Mouse (Mus musculus): ENCODE measurements around the gene F830045P16Rik. TPM values are rescaled to one million over a fixed set of nuclear protein-coding genes. Genes with fewer than 3 reads are reported as not detected.

Gene F830045P16Rik
- total RNA-seq (2021): under 1 TPM; 0.20 to 0.35 TPM

DNA sequence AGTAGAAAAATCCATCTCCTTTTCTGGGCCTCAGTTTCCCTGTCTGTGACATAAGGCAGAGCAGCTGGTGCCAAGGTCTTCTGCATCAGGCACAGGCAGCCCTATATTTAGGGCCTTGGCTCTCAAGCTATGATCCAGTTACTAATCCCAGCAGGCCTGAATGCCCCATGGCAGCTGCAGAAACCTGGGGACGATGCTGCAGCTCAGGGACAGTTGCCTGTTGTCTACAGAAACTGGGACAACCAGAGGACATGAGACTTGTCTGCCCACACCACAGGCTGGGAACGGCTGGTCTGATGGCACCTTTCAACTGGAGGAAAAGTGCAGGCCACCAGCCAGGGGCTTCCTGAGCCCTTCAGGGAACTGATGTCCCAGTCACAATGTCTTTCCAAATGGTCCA lies at the start of gene F830045P16Rik:
Gene F830045P16Rik, minus strand, starts transcription at position 226 of the 400 bp plus-strand sequence.
- DNase-seq: no peak

DNA sequence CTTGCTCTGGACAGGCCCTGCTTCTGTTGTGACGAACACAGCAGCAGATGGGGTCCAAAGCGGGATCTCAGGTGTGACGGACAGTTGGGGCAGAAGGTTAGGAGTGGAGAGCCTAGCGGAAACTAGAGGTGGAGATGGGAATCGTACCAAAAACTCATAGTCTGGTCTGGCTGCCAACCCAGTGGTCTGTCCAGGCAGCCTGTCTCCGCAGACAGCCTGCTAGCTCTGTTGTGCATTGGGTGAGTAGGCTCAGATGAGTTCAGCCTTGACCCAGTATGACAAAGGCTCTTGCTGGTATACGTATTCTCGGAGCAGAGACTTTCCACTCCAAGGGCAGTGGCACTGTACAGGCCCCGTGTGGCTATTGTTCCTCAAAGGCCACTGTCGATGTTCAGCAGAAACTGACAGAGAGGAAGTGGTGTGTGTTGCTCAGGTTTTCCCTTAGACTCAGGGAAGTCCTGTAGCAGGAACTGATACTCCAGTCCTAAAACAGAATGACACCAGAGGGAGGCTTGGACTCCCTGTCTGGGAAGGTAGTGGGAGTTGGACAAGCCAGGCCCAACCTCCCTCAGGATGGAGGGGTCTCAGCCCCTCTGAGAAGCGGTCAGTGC lies 49.6 kb upstream of the F830045P16Rik start:
- no peak for DNase-seq

DNA sequence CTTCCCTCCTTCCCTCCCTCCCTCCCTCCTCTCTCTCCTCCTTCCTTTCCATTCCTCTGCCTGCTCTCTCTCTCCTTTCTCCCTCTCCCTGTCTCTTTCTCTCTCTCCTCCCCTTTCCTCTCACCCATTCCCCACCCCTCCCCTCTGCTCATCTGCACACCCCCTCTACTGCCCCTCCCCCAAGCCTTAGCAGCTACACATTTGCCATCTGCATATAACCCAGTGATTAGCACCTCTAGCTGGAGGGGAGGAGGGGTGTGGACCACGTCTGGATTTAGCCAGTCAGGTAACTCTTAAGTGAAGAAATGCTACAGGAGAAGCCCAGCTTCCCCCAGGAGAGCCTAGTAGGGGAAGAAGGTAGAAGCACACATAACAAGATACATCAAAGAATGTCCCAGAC lies 48.5 kb upstream of the F830045P16Rik start:
- DNase-seq: no peak

DNA sequence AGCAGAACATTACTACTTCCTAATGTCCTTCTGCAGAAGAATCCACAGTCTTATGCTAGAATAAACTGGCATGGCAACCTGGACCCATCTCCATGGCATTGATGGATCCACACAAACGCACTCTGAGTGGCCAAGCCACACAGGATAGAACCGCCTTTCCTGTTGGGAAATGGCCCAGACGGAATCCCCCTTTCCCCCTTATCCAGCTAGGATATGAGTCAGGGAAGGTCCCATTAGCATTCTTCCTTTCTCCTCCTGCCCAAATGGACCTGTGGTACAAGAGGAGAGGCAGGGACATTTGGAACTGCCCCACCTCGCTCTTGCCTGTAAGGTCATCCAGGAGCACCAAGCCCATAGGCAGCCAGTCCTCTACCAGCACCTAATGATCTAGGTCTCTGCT lies 45.9 kb upstream of the F830045P16Rik start:
- no peak for DNase-seq

DNA sequence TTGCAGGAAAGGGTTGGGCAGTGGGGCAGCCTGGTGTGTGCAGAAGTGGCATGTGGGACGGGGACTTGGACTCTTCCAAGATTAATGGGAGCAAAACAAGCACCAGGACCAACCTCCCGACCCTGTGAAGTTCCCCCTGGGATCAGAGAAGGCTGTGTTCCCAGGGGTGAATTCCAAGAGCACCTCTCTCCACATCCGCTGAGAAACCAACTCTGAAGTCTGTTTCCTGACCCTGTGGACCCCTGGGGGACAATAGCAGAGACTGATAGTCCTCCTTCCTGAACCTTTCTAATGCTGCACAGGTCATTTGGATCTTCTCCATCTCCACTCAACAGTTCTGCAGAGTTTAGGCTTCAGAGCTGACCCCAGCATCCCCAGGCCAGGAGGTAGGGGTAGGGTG lies 45.4 kb upstream of the F830045P16Rik start:
- DNase-seq: no peak

DNA sequence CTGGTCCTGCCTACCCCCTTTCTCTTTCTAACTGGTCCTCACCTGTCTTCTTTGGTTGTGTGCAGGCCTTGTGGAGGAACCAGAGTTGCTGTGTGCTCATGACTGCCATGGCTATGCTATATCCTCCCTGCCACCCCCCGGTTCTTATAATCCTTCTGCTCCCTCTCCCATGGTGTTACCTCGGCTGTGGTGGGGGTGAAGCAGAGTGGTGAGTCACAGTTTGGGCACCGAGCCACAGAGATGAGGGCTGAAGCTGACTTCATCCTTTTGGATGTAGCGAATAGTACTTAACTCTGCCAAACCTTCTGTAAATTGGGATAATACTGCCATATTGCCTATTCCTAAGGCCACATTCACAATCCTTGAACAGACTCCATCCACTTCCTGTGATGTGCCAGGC lies 44.3 kb upstream of the F830045P16Rik start:
- peak in 1 of 2 experiments; percentile 68 for DNase-seq

- DNase-seq: peak; percentile 36 to 61
These were observed 40.4 kb upstream of the F830045P16Rik start for GRCm38 (mm10) chr2:129576611-129577447.

- no peak for DNase-seq
These were observed 38.7 kb upstream of the F830045P16Rik start for GRCm38 (mm10) chr2:129575113-129575512.

DNA sequence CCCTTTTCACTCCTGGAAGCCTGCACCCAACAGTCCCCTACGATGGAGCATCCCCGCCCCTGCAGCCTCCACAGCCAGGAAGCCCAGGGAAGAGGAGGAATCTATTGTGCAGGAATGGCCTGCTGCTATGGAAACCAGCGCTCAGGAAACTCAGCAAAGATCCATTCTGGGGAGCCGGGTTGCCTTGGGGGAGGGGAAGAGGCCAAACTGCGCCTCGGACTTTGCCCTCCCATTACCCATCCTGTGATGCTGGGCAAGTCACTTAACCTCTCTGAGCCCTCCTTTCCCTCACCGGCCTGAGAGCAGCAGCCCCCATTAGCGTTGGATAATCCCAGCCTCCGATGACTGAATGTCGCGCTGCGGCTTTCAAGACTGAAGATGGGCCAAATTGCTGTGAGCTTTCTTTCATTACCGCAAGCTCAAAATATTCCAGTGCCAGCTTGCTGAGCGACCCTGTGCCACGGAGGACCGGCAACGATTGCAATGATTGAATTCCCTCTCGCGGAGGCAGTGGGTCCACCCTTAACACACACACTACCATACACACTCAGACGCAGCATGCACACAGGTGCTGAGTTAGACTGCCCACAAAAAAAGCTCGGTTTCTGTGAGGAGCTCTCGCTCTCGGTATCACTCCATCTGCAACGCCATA lies 38.1 kb upstream of the F830045P16Rik start:
- peak; percentile 78 to 81 for DNase-seq

- no peak for DNase-seq
These were observed 37.4 kb upstream of the F830045P16Rik start for GRCm38 (mm10) chr2:129573701-129574273.

GRCm38 (mm10) chr2:129569556-129569955 lies 33.2 kb upstream of the F830045P16Rik start:
- DNase-seq: no peak

DNA sequence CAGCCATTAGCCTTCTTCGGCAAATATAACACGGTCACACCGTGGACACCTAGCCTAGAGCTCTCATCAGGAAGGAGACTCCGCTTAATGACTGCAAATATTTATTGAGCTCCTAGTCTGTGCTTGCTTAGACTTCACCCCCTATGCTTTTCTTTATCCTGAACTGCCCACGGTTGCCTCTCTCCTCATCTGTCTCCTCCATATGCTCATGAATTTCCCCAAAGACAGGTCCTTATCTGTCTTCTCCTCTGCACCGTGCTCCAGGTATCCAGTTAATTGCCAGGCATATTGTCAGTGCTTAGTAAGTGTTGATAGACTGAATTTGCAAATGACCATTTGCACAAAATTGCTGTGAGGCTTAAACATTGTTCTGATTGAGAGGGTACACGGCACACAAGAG lies 32.7 kb upstream of the F830045P16Rik start:
- DNase-seq: no peak

- DNase-seq: no peak
These were observed 27.7 kb upstream of the F830045P16Rik start for GRCm38 (mm10) chr2:129563944-129564709.

GRCm38 (mm10) chr2:129561796-129562195 lies 25.4 kb upstream of the F830045P16Rik start:
- peak in 1 of 2 experiments; percentile 43 for DNase-seq

GRCm38 (mm10) chr2:129558875-129559219 lies 22.4 kb upstream of the F830045P16Rik start:
- no peak for DNase-seq

GRCm38 (mm10) chr2:129558008-129558874 lies 21.8 kb upstream of the F830045P16Rik start:
- no peak for DNase-seq

GRCm38 (mm10) chr2:129556081-129556480 lies 19.7 kb upstream of the F830045P16Rik start:
- no peak for DNase-seq

DNA sequence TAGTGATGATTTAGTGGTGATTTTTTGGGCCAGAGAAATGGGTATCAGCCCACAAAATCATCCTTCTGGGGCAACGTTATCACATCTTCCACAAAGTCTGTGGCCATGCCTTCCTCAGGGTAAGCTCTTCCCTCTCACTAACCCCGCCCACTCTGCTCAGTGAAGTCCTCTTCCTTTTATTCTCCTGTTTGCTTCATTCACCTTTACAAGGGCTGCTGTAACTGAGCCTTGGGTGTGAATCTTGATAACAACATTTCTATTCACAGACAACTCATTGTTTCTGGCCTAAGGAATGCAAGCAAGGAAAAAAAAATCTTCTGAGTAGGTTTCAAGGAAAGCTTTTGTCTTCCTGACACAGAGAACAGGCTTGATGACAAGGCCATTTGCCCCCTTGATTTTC lies 14.4 kb upstream of the F830045P16Rik start:
- DNase-seq: no peak

- DNase-seq: no peak
These were observed 13.2 kb upstream of the F830045P16Rik start for GRCm38 (mm10) chr2:129549537-129550135.

DNA sequence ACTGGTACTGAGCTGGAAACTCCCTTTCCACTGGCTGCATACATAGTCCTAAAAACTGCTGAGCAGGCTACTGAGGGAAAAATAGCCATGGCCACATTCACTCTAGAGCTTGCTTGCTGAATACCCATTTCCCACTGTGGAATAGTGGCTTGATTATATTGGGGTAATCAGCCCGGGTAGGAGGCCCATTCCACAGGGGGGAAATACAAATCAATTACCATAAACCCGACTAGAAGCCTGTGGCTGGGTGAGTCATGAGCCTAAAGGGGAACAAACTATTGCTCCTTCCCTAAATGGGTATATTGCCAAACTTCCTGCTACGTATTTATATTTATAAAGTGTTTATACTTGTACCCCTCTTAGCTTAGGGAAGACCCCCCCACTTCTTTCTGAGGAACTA lies 10.4 kb upstream of the F830045P16Rik start:
- no peak for DNase-seq

GRCm38 (mm10) chr2:129545596-129545995 lies 9.2 kb upstream of the F830045P16Rik start:
- no peak for DNase-seq
